Mouse (Mus musculus) thymus, adult 2 months (tissue): ENCODE measurements around the gene Hjurp. TPM values are rescaled to one million over a fixed set of nuclear protein-coding genes. Genes with fewer than 3 reads are reported as not detected.

ENCODE experiments used
- DNase-seq: peaks from one replicate; pipeline ENCODE4 v3.0.0; 2021
- H3K27ac ChIP-seq: fragments of 200-500 bp; 2 replicates; pipeline ENCODE4 v1.5.1; 2012; ENCODE audit warnings: low read length, control low read depth; ENCODE audit not compliant: control insufficient read depth, insufficient read depth
- H3K27me3 ChIP-seq: fragments of 200-500 bp; 2 replicates; pipeline ENCODE4 v1.6.1; 2012; ENCODE audit warnings: mild to moderate bottlenecking, low read length, moderate library complexity, mixed read lengths; ENCODE audit not compliant: control insufficient read depth, insufficient read depth
- H3K36me3 ChIP-seq: fragments of 200-500 bp; 2 replicates; pipeline ENCODE4 v1.6.1; 2012; ENCODE audit warnings: mild to moderate bottlenecking, low read length, moderate library complexity; ENCODE audit not compliant: control insufficient read depth, insufficient read depth
- H3K4me1 ChIP-seq: fragments of 200-500 bp; replicated peaks from 2 replicates; pipeline ENCODE4 v1.6.1; 2012; ENCODE audit warnings: low read length; ENCODE audit not compliant: control insufficient read depth, insufficient read depth
- H3K4me3 ChIP-seq: fragments of 200-500 bp; 2 replicates; pipeline ENCODE4 v1.5.1; 2012; ENCODE audit warnings: mild to moderate bottlenecking, low read length, control low read depth, moderate library complexity; ENCODE audit not compliant: control insufficient read depth, insufficient read depth
- CTCF ChIP-seq: fragments of 200-500 bp; IDR thresholded peaks from 2 replicates; pipeline ENCODE4 v1.5.1; 2012; ENCODE audit warnings: mild to moderate bottlenecking, control low read depth, low read length, moderate library complexity, borderline replicate concordance; ENCODE audit not compliant: control insufficient read depth, poor library complexity, insufficient read depth; ENCODE audit errors: extremely low read depth
- POLR2A ChIP-seq: fragments of 200-500 bp; IDR thresholded peaks from 2 replicates; pipeline ENCODE4 v1.6.1; 2012; ENCODE audit warnings: mild to moderate bottlenecking, low read length, control low read depth, moderate library complexity; ENCODE audit not compliant: control insufficient read depth, poor library complexity, insufficient read depth; ENCODE audit errors: extremely low read depth
- WGBS: fragments of 180-500 bp; shearing (Covaris S2); methylation state at CpG from one replicate; pipeline ENCODE4 v1.1.7; 2018; 5-methylcytosine and 5-hydroxymethylcytosine counted together
- polyA plus RNA-seq: library from polyadenylated mRNA; depleted of rRNA; stranded (reverse); fragments of >200 nt; gene quantifications from 2 replicates; pipeline ENCODE4 v1.2.3, GENCODE M21; 2012

The Hjurp gene
- polyA plus RNA-seq, 1 experiment: 197 TPM

DNA sequence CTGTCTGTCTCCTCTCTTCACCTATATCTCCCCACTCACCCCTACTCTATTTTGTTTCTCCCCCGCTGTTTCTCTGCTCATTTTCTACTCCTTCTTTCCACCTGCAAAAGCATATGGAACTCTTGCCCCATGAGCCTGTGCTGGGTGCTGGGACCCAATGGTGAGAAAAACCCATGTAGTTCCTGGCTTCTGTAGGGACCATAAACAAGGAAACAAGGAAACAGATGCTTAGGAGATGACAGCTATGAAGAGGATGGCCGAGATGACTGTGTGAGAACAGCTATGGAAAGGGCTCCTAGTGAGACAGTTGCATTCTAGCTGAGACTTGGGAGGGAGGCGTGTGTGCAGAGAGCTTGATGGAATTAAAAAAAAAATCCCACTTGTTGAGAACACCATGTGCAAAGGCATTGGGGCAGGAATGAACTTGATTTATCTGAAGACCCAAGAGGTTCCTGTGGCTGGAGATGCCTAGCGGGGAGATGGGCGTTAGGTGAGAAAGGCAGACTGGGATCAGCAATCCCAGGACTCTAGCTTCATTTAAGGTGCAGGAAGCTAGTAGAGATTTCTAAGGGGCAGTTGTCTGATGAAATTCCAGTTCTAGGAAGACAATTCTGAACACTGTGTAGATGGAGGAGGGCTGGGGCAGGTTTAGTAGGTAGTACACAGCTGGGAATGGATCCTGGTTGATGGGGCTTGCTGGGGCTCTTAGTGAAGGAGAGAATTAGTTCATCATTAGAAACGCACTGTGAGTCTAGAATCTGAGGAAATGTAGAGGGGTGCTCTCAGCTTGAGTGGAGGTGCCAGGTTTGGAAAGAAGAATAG is 46.2 kb downstream of the Hjurp start:
- no peaks in the 10 kb centered on the region for H3K4me1 ChIP-seq
- H3K36me3 ChIP-seq: no peaks in the 10 kb centered on the region
- H3K27me3 ChIP-seq: no peaks in the 10 kb centered on the region
- 80% methylated on average over 6 of the region's 6 CpGs for WGBS
- DNase-seq: no peak
- TF ChIP-seq CTCF: no peak
- no peak for TF ChIP-seq POLR2A
- H3K4me3 ChIP-seq: no peak overlapping the region
- no peak overlapping the region for H3K27ac ChIP-seq

DNA sequence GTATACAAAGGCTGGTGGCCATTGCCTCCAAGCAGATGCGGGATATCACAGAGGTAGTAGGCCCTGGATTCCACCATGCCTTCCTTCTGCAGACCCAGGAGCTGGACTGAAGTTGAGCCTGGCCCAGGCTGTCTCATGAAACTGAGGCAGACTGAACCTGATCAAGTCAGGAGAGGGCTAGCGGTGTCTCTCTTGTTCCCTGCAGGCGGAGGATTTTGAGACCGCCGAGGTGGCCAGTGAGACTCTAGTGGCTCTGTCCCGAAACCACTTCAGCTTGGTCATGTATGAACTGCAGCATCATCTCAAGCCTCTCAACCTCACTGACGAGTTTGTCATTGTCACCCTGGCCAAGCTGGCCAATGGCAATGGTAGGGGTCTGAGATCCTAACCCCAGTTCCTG is 47.0 kb downstream of the Hjurp start:
- 74% methylated on average over 7 of the region's 7 CpGs for WGBS

DNA sequence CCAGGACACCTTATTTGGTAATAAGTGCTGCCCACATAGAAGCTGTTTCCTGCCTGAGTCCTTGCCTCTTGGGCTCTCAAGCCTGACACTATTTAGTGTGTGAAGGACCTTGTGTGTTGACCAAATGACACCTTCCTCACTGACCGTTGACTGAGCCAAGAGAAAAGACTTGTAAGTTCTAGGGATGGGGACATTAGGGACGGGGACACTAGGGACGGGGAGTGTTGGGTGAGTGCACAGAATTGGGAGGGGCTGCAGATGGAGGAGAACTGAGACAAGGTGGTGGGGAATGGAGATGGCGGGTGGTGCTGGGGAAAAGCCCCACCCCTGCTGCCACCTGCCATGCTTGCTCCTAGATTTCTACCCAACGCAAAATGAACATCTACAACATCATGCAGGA is 47.4 kb downstream of the Hjurp start:
- 90% methylated on average over 5 of the region's 5 CpGs for WGBS
- no peak for DNase-seq
- no peaks in the 10 kb centered on the region for H3K36me3 ChIP-seq
- no peak overlapping the region for H3K27ac ChIP-seq
- no peaks in the 10 kb centered on the region for H3K27me3 ChIP-seq
- H3K4me1 ChIP-seq: no peaks in the 10 kb centered on the region
- no peak overlapping the region for H3K4me3 ChIP-seq
- no peak for TF ChIP-seq CTCF
- TF ChIP-seq POLR2A: no peak

More for the DNA sequence above, 47.0 kb downstream of the Hjurp start:
- Histone ChIP-seq H3K36me3 (no peaks in the 10 kb centered on the region), H3K27ac (no peak overlapping the region), H3K4me3 (no peak overlapping the region), H3K4me1 (no peaks in the 10 kb centered on the region), H3K27me3 (no peaks in the 10 kb centered on the region)
- TF ChIP-seq POLR2A (no peak), CTCF (no peak)
- DNase-seq: no peak

DNA sequence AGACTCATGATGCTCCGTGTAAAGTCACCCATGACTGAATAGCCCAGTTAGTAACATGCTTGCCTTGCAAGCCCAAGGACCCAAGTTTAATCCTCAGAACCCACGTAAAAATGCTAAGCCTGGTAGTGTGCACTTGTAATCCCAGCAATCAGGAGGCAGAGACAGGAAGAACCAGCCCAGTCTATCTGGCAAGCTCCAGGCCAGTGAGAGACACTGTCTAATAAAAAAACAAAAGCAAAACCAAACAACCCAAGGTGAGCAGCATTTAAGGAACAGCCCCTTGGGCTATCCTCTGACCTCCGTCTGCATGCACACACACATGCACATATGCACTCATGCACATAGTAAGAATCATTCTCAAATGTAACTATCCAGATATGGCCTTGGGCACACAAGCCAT is 47.9 kb downstream of the Hjurp start:
- no peak for DNase-seq
- Histone ChIP-seq H3K27me3 (no peaks in the 10 kb centered on the region), H3K4me3 (no peak overlapping the region), H3K4me1 (no peaks in the 10 kb centered on the region), H3K27ac (no peak overlapping the region), H3K36me3 (no peaks in the 10 kb centered on the region)
- WGBS: 87% methylated on average over 3 of the region's 3 CpGs
- TF ChIP-seq POLR2A (no peak), CTCF (no peak)

DNA sequence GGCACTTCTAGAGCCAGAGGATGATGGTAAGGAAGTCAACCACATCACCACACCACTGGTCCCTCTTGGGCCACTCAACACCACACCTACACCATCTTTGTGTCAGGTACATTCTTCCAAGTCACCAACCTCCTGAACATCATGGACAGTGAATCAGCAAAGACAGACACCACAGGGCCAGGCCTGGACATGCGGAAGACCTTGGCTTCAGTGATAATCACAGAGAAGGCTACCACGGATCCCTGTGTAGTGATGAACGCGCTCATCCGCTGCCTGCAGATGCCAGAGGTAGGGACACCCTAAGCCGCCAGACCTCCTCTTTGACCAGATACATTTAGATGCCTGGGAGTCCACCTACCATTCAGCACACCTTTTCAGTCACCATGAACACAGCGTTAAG is 49.3 kb downstream of the Hjurp start:
- WGBS: 74% methylated on average over 7 of the region's 7 CpGs
- no peak for DNase-seq
- no peak overlapping the region for H3K4me3 ChIP-seq

DNA sequence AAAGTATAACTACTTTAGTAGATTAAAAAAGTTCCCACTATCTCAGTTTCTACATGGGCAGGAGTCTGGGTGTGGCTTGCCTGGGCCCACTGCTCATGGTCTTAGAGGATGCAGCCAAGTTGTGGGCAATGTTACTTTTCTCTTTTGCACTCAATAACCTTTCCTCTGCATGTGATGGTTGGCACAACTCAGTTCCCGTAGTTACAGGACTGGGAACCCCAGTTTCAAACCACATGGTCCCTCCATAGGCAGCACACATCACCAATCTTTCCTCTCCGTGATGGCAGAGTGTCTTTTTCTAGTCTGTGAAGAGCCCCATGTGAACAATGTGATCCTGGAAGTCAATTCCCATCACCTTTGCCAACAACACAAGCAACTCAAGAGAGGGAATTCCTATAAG is 50.0 kb downstream of the Hjurp start:
- Histone ChIP-seq H3K36me3 (no peaks in the 10 kb centered on the region), H3K27ac (no peak overlapping the region), H3K27me3 (no peaks in the 10 kb centered on the region), H3K4me1 (no peaks in the 10 kb centered on the region), H3K4me3 (no peak overlapping the region)
- 61% methylated on average over 2 of the region's 2 CpGs for WGBS
- TF ChIP-seq CTCF (no peak), POLR2A (no peak)
- DNase-seq: no peak

More for the DNA sequence above, 49.3 kb downstream of the Hjurp start:
- H3K27ac ChIP-seq: no peak overlapping the region
- H3K27me3 ChIP-seq: no peaks in the 10 kb centered on the region
- TF ChIP-seq CTCF (no peak), POLR2A (no peak)
- no peaks in the 10 kb centered on the region for H3K4me1 ChIP-seq
- H3K36me3 ChIP-seq: no peaks in the 10 kb centered on the region

DNA sequence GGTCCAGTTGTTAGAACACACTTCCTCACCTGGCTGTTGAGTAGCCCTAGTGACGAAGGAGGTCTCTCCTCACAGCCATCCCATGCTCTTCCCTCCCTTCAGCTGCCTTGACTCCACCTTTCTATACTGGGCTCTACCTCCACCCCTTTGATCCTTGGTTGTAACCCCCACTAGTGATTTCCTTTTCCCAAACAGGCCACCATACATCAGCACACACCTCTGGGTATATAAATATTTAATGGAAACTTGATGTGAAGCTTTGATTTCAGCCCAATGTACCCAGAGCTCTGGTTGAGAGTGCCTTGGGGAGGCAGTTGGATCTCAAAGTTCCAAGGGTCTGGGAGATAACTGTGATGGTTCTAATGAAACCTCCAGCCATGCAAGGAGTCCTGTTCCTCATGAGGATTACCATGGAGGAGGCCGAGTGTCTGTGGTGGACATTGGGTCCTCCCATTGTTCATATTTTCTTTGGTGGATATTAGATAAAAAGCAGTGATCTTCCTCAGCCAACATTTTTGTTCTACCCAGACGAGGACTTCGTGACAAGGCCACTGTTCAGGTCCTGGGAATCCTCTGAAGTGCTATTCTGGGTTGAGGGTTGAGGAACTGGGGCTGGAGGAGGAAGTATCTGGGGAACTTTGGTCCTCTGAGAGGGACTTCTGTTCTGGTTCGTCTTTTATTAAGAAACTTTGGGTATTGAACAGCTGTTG is 50.6 kb downstream of the Hjurp start, which contains the start of gene Mroh2a:
Gene Mroh2a (plus strand): TSS at position 317 of the 710 bp plus-strand sequence.
- no peak for TF ChIP-seq CTCF
- TF ChIP-seq POLR2A: no peak
- no peaks in the 10 kb centered on the region for H3K27me3 ChIP-seq

More for the DNA sequence above, 50.6 kb downstream of the Hjurp start, which contains the start of gene Mroh2a:
- Histone ChIP-seq H3K36me3 (no peaks in the 10 kb centered on the region), H3K4me3 (no peak within 1 kb of the TSS), H3K4me1 (no peaks in the 10 kb centered on the region), H3K27ac (no peak within 1 kb of the TSS)
- 50% methylated on average over 5 of the region's 5 CpGs for WGBS
- peak; percentile 9 for DNase-seq
